Mouse (Mus musculus) cerebellum, adult 2 months (tissue): Measurements from ENCODE around the gene Snrnp25. TPM values are rescaled to one million over a fixed set of nuclear protein-coding genes. Genes with fewer than 3 reads are reported as not detected.

Experiments used
- DNase-seq, 2 experiments: peaks; one replicate each; pipeline ENCODE4 v3.0.0; 2021
- H3K27ac ChIP-seq: fragments of 200-500 bp; 2 replicates; pipeline ENCODE4 v1.5.1; 2012; ENCODE audit warnings: low read length, control low read depth, inconsistent platforms; ENCODE audit not compliant: insufficient read depth
- H3K27me3 ChIP-seq: fragments of 200-500 bp; 2 replicates; pipeline ENCODE4 v1.6.1; 2012; ENCODE audit warnings: inconsistent platforms, mild to moderate bottlenecking, low read length, moderate library complexity; ENCODE audit not compliant: control insufficient read depth, insufficient read depth
- H3K4me1 ChIP-seq: fragments of 200-500 bp; 2 replicates; pipeline ENCODE4 v1.6.1; 2011; ENCODE audit warnings: low read length; ENCODE audit not compliant: control insufficient read depth, insufficient read depth
- H3K4me3 ChIP-seq: fragments of 200-500 bp; replicated peaks from 2 replicates; pipeline ENCODE3; 2011; ENCODE audit warnings: mild to moderate bottlenecking, low read depth, low read length, control low read depth; ENCODE audit not compliant: insufficient read depth
- CTCF ChIP-seq: fragments of 200-500 bp; IDR thresholded peaks from 2 replicates; pipeline ENCODE4 v1.5.1; 2011; ENCODE audit warnings: low read depth, mild to moderate bottlenecking, control low read depth, low read length, moderate library complexity, borderline replicate concordance; ENCODE audit not compliant: insufficient read depth
- POLR2A ChIP-seq: fragments of 200-500 bp; IDR thresholded peaks from 2 replicates; pipeline ENCODE4 v1.6.1; 2011; ENCODE audit warnings: low read length, control low read depth, borderline replicate concordance; ENCODE audit not compliant: insufficient read depth
- WGBS: fragments of 180-500 bp; shearing (Covaris S2); methylation state at CpG from one replicate; pipeline ENCODE4 v1.1.7; 2018; 5-methylcytosine and 5-hydroxymethylcytosine counted together
- polyA plus RNA-seq: library from polyadenylated mRNA; depleted of rRNA; stranded (reverse); fragments of >200 nt; gene quantifications from 2 replicates; pipeline ENCODE4 v1.2.3, GENCODE M21; 2012

The Snrnp25 gene
- polyA plus RNA-seq, 1 experiment: 51.5 TPM

GRCm38 (mm10) chr11:32166683-32167082 is 38.5 kb upstream of the Snrnp25 start:
- Histone ChIP-seq H3K27me3 (no peaks in the 10 kb centered on the region), H3K27ac (no peak overlapping the region), H3K4me1 (no peaks in the 10 kb centered on the region), H3K4me3 (no peak overlapping the region)
- WGBS: 75% methylated on average over 4 of the region's 4 CpGs
- TF ChIP-seq CTCF (no peak), POLR2A (no peak)
- no peak for DNase-seq

DNA sequence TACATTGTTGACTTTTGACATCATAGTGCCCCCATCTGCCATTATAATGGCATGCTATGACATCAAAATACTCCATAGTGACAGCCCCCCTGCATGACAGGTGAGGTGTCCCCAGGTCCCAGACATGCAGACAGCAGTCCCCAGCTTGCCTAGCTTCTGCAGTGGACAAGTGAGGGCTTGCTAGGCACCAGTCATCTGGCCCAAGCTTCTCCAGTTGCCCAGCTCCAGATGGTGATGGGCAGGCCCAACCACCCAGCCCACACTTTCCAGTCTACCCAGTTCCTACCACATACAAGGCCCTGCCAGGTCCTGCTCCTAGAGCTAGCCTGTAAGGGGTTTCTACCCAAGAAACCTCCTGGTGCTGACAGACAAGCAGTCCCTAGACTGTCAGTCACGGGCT is 26.7 kb upstream of the Snrnp25 start:
- no peak for TF ChIP-seq POLR2A
- no peak for TF ChIP-seq CTCF
- no peak overlapping the region for H3K27ac ChIP-seq
- no peaks in the 10 kb centered on the region for H3K27me3 ChIP-seq
- 92% methylated on average over 1 of the region's 1 CpGs for WGBS
- H3K4me3 ChIP-seq: no peak overlapping the region
- no peak for DNase-seq
- no peaks in the 10 kb centered on the region for H3K4me1 ChIP-seq

- Histone ChIP-seq H3K4me1 (no peaks in the 10 kb centered on the region), H3K27me3 (no peaks in the 10 kb centered on the region), H3K4me3 (no peak overlapping the region), H3K27ac (no peak overlapping the region)
- no peak for DNase-seq
- WGBS: 90% methylated on average over 4 of the region's 4 CpGs
- TF ChIP-seq POLR2A (no peak), CTCF (no peak)
Measured at GRCm38 (mm10) chr11:32181246-32181645, 24.0 kb upstream of the Snrnp25 start.

- WGBS: 36% methylated on average over 25 of the region's 25 CpGs
- peak; percentile 80 to 87 for DNase-seq
- no peak overlapping the region for H3K4me3 ChIP-seq
- TF ChIP-seq POLR2A: no peak
- peak; percentile 90 for TF ChIP-seq CTCF
- no peaks in the 10 kb centered on the region for H3K27me3 ChIP-seq
- H3K4me1 ChIP-seq: no peaks in the 10 kb centered on the region
- no peak overlapping the region for H3K27ac ChIP-seq
Measured at GRCm38 (mm10) chr11:32181973-32182868, 23.0 kb upstream of the Snrnp25 start.

- no peak for TF ChIP-seq POLR2A
- H3K27ac ChIP-seq: no peak overlapping the region
- H3K4me1 ChIP-seq: no peaks in the 10 kb centered on the region
- H3K4me3 ChIP-seq: no peak overlapping the region
- no peaks in the 10 kb centered on the region for H3K27me3 ChIP-seq
- WGBS: 87% methylated on average over 8 of the region's 8 CpGs
- DNase-seq: no peak
Measured at GRCm38 (mm10) chr11:32184469-32184868, 20.7 kb upstream of the Snrnp25 start.

GRCm38 (mm10) chr11:32186031-32186430 is 19.2 kb upstream of the Snrnp25 start:
- H3K27ac ChIP-seq: no peak overlapping the region
- TF ChIP-seq POLR2A: no peak
- no peak for TF ChIP-seq CTCF
- DNase-seq: no peak
- no peaks in the 10 kb centered on the region for H3K27me3 ChIP-seq
- peaks cover 10% of the 10 kb centered on the region for H3K4me1 ChIP-seq
- WGBS: 73% methylated on average over 3 of the region's 3 CpGs
- no peak overlapping the region for H3K4me3 ChIP-seq

DNA sequence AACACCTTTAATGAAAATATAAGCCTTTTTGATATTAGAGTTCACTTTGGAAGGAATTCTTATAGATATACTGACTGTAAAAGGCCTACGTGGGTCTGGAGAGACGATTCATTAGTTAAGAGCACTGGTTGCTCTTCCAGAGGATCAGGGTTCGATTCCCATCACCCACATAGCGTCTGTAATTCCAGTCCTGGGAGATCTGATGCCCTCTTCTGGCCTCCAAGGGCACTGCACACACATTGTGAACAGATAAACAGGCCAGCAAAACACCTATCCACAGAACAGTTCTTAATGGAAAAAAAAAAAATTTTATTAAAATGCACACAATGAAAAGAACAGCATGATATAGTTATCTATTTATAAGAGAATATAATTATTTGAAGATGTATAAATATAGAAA is 18.0 kb upstream of the Snrnp25 start:
- TF ChIP-seq POLR2A: no peak
- no peak for TF ChIP-seq CTCF
- peaks cover 14% of the 10 kb centered on the region for H3K4me1 ChIP-seq
- no peak for DNase-seq
- no peak overlapping the region for H3K27ac ChIP-seq
- no peak overlapping the region for H3K4me3 ChIP-seq
- 96% methylated on average over 4 of the region's 4 CpGs for WGBS
- no peaks in the 10 kb centered on the region for H3K27me3 ChIP-seq

DNA sequence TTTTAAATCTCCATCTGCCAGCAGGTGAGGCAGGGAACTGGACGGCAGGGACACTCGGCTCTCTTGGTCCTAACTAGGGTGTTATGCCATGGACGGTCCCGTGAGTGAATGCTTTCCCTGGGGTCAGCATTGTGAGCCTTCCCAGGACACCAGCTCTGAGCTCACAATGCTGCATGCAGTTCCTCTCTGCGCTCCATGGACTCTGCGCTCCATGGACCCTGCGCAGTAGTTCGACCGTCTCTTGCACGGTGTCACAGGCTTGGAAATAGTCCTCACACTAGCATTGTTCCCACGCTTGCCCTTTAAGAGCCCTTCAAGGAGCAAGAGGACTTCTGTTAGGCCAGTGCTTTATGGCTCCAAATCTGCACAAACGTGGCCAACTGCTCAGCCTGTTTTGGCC is 16.3 kb upstream of the Snrnp25 start:
- Histone ChIP-seq H3K4me1 (peaks cover 20% of the 10 kb centered on the region), H3K4me3 (no peak overlapping the region), H3K27me3 (no peaks in the 10 kb centered on the region), H3K27ac (no peak overlapping the region)
- DNase-seq: no peak
- 87% methylated on average over 12 of the region's 12 CpGs for WGBS
- no peak for TF ChIP-seq CTCF
- no peak for TF ChIP-seq POLR2A
